Mouse (Mus musculus) embryonic fibroblast, embryonic 13.5 days (primary cell): ENCODE results near the gene Adgre5. TPM values are rescaled to one million over a fixed set of nuclear protein-coding genes. Genes with fewer than 3 reads are reported as not detected.

Experiments
- H3K27ac ChIP-seq: 2 replicates; pipeline ENCODE4 v1.5.1; 2012; ENCODE audit warnings: low read length, control low read depth, inconsistent platforms; ENCODE audit not compliant: insufficient read depth
- H3K4me1 ChIP-seq: 2 replicates; pipeline ENCODE4 v1.6.1; 2011; ENCODE audit warnings: low read length; ENCODE audit not compliant: control insufficient read depth, insufficient read depth
- H3K4me3 ChIP-seq: 2 replicates; pipeline ENCODE4 v1.5.1; 2011; ENCODE audit warnings: mild to moderate bottlenecking, control low read depth, low read length; ENCODE audit not compliant: insufficient read depth
- CTCF ChIP-seq: IDR thresholded peaks from 2 replicates; pipeline ENCODE4 v1.5.1; 2011; ENCODE audit warnings: mild to moderate bottlenecking, control low read depth, low read length, moderate library complexity, borderline replicate concordance; ENCODE audit not compliant: insufficient read depth
- POLR2A ChIP-seq: IDR thresholded peaks from 2 replicates; pipeline ENCODE4 v1.6.1; 2011; ENCODE audit warnings: low read depth, mild to moderate bottlenecking, control low read depth, low read length, moderate library complexity
- polyA plus RNA-seq: library from polyadenylated mRNA; stranded (reverse); fragments of >200 nt; gene quantifications from 2 replicates; pipeline ENCODE4 v1.2.4, GENCODE M21; 2011; ENCODE audit warnings: low read depth; ENCODE audit not compliant: missing spikeins, insufficient read length

The Adgre5 gene
- polyA plus RNA-seq, 1 experiment: 66.4 TPM

GRCm38 (mm10) chr8:83724697-83725482, 16.2 kb downstream of the Adgre5 start:
- Histone ChIP-seq H3K4me1 (no peaks in the 10 kb centered on the region), H3K4me3 (no peak overlapping the region), H3K27ac (no peak overlapping the region)
- TF ChIP-seq POLR2A (no peak), CTCF (peak; percentile 91)

GRCm38 (mm10) chr8:83723447-83724083, 17.6 kb downstream of the Adgre5 start:
- TF ChIP-seq POLR2A (no peak), CTCF (no peak)
- no peaks in the 10 kb centered on the region for H3K4me1 ChIP-seq
- H3K27ac ChIP-seq: no peak overlapping the region
- no peak overlapping the region for H3K4me3 ChIP-seq

- H3K4me1 ChIP-seq: no peaks in the 10 kb centered on the region
- no peak overlapping the region for H3K27ac ChIP-seq
- TF ChIP-seq CTCF (no peak), POLR2A (no peak)
- no peak overlapping the region for H3K4me3 ChIP-seq
These were observed 18.5 kb downstream of the Adgre5 start for GRCm38 (mm10) chr8:83722631-83723030.

GRCm38 (mm10) chr8:83721405-83722025, 19.6 kb downstream of the Adgre5 start:
- Histone ChIP-seq H3K27ac (no peak overlapping the region), H3K4me3 (no peak overlapping the region), H3K4me1 (no peaks in the 10 kb centered on the region)
- TF ChIP-seq POLR2A: no peak
- TF ChIP-seq CTCF: no peak

- TF ChIP-seq CTCF (no peak), POLR2A (no peak)
- no peak overlapping the region for H3K27ac ChIP-seq
- no peak overlapping the region for H3K4me3 ChIP-seq
- H3K4me1 ChIP-seq: no peaks in the 10 kb centered on the region
These were observed 21.4 kb downstream of the Adgre5 start for GRCm38 (mm10) chr8:83719693-83720092.

- no peaks in the 10 kb centered on the region for H3K4me1 ChIP-seq
- H3K27ac ChIP-seq: no peak overlapping the region
- no peak overlapping the region for H3K4me3 ChIP-seq
- TF ChIP-seq CTCF: no peak
These were observed 22.1 kb downstream of the Adgre5 start for GRCm38 (mm10) chr8:83719048-83719447.

GRCm38 (mm10) chr8:83716563-83716962, 24.6 kb downstream of the Adgre5 start:
- peak overlapping the region; percentile 96 for H3K27ac ChIP-seq
- H3K4me3 ChIP-seq: peak overlapping the region; percentile 97
- no peaks in the 10 kb centered on the region for H3K4me1 ChIP-seq
- TF ChIP-seq CTCF: no peak

- TF ChIP-seq CTCF: no peak
- TF ChIP-seq POLR2A: no peak
These were observed 25.4 kb downstream of the Adgre5 start for GRCm38 (mm10) chr8:83715771-83716170.

GRCm38 (mm10) chr8:83715031-83715690, 26.0 kb downstream of the Adgre5 start, which contains the start of gene Ddx39:
TSS of gene Ddx39 (plus strand) at chr8:83715177.
- H3K27ac ChIP-seq: peak within 1 kb of the TSS; percentile 96
- H3K4me1 ChIP-seq: no peaks in the 10 kb centered on the region
- TF ChIP-seq POLR2A (peak; percentile 74), CTCF (no peak)
- peak within 1 kb of the TSS; percentile 97 for H3K4me3 ChIP-seq

More at GRCm38 (mm10) chr8:83715771-83716170, 25.4 kb downstream of the Adgre5 start:
- Histone ChIP-seq H3K27ac (peak overlapping the region; percentile 96), H3K4me3 (peak overlapping the region; percentile 97), H3K4me1 (no peaks in the 10 kb centered on the region)
